ENCODE assay signal across 22 mouse cellular contexts in genomic region chr3:68719229-68719819, GRCm38 (mm10). TPM values are rescaled to one million over a fixed set of nuclear protein-coding genes. Genes with fewer than 3 reads are reported as not detected.
"Had no signal": no experiment of that assay in that cellular context is flagged by ENCODE, and none has a peak within 500 bp of the region (broad histone marks: within the 10 kb centered on the region; RNA-seq: fewer than 3 reads in every experiment).

No protein-coding gene starts in this region.

- H3K9ac ChIP-seq: intestine, embryonic 15.5 days; limb, embryonic 13.5 days; liver, embryonic 12.5 days; liver, embryonic 15.5 days; midbrain, embryonic 12.5 days; midbrain, embryonic 15.5 days; neural tube, embryonic 13.5 days had no signal

- H3K4me2 ChIP-seq: intestine, embryonic 15.5 days; limb, embryonic 13.5 days; liver, embryonic 12.5 days; liver, embryonic 15.5 days; midbrain, embryonic 12.5 days; midbrain, embryonic 15.5 days; neural tube, embryonic 13.5 days had no signal

- H3K36me3 ChIP-seq: intestine, embryonic 15.5 days; limb, embryonic 10.5 days; limb, embryonic 13.5 days; liver, embryonic 12.5 days; liver, embryonic 15.5 days; midbrain, embryonic 12.5 days; midbrain, embryonic 15.5 days; neural tube, embryonic 13.5 days had no signal

- H3K9me3 ChIP-seq: intestine, embryonic 15.5 days; limb, embryonic 10.5 days; limb, embryonic 13.5 days; liver, embryonic 12.5 days; liver, embryonic 15.5 days; midbrain, embryonic 12.5 days; midbrain, embryonic 15.5 days; neural tube, embryonic 13.5 days had no signal

- H3K4me3 ChIP-seq: intestine, embryonic 15.5 days; layer of hippocampus, adult 2 months; limb, embryonic 10.5 days; limb, embryonic 13.5 days; liver, embryonic 12.5 days; liver, embryonic 15.5 days; midbrain, embryonic 12.5 days; midbrain, embryonic 15.5 days; myocyte; neural tube, embryonic 13.5 days had no signal

- H3K27me3 ChIP-seq: liver, embryonic 12.5 days; liver, embryonic 15.5 days; midbrain, embryonic 15.5 days; neural tube, embryonic 13.5 days had no signal

- H3K4me1 ChIP-seq: intestine, embryonic 15.5 days; limb, embryonic 10.5 days; limb, embryonic 13.5 days; liver, embryonic 12.5 days; liver, embryonic 15.5 days; midbrain, embryonic 12.5 days; midbrain, embryonic 15.5 days; neural tube, embryonic 13.5 days had no signal

- DNase-seq: kidney, adult 11 months; kidney, adult 9 months; layer of hippocampus, adult 9-11 months; liver; lung, adult 18-20 months; lung, postnatal 14 days; retina, postnatal 1 day; right cerebral cortex, postnatal 25 days; spleen, adult 18-20 months; thymus, adult 18-20 months; thymus, postnatal 36 days had no signal

- H3K27ac ChIP-seq: intestine, embryonic 15.5 days; layer of hippocampus, adult 2 months; limb, embryonic 10.5 days; limb, embryonic 13.5 days; liver, embryonic 12.5 days; liver, embryonic 15.5 days; macrophage; midbrain, embryonic 12.5 days; midbrain, embryonic 15.5 days; neural tube, embryonic 13.5 days had no signal

- ATAC-seq: intestine, embryonic 15.5 days; liver, embryonic 12.5 days had no signal

RNA-seq across cellular contexts. Expression of gene Il12a, which starts 28.9 kb away (rescaled TPM):
- polyA plus RNA-seq: intestine, embryonic 15.5 days; midbrain, embryonic 12.5 days; midbrain, embryonic 15.5 days; neural tube, embryonic 13.5 days had no signal
